Mouse (Mus musculus) MEL (cell line): ENCODE data around the gene Tmem62. TPM values are rescaled to one million over a fixed set of nuclear protein-coding genes. Genes with fewer than 3 reads are reported as not detected.

Experiments used
- DNase-seq: peaks from one replicate; pipeline ENCODE4 v3.0.0; 2011; ENCODE audit warnings: low read depth, low spot score
- H3K27ac ChIP-seq: 2 replicates; pipeline ENCODE4 v1.5.1; 2012; ENCODE audit warnings: low read depth, mild to moderate bottlenecking, control low read depth, low read length, moderate library complexity; ENCODE audit not compliant: control insufficient read depth
- H3K27me3 ChIP-seq, 2 experiments: fragments of 150-350 bp in 1 of 2; sonication (generic) in 1 of 2; 2 replicates each; pipeline ENCODE4 v1.6.1; 2012; ENCODE audit warnings: low read length in 2 of 2, mild to moderate bottlenecking in 2 of 2, improper control_type of control experiment in 1 of 2, moderate library complexity in 1 of 2; ENCODE audit not compliant: insufficient read depth in 2 of 2, control insufficient read depth in 1 of 2
- H3K36me3 ChIP-seq, 2 experiments: 2 replicates each; pipeline ENCODE4 v1.6.1; 2012 to 2014; ENCODE audit warnings: low read length in 2 of 2, improper control_type of control experiment in 1 of 2, inconsistent platforms in 1 of 2, mild to moderate bottlenecking in 1 of 2; ENCODE audit not compliant: insufficient read depth in 2 of 2, control insufficient read depth in 1 of 2
- H3K4me1 ChIP-seq, 2 experiments: fragments of 150-350 bp in 1 of 2; sonication (generic) in 1 of 2; 2 replicates each; pipeline ENCODE4 v1.6.1; 2012; ENCODE audit warnings: low read length in 2 of 2, improper control_type of control experiment in 1 of 2, mild to moderate bottlenecking in 1 of 2; ENCODE audit not compliant: insufficient read depth in 2 of 2, control insufficient read depth in 1 of 2
- H3K4me3 ChIP-seq, 2 experiments: fragments of 150-350 bp in 1 of 2; sonication (generic) in 1 of 2; 2 replicates each; pipeline ENCODE4 v1.5.1; 2012; ENCODE audit warnings: low read depth in 2 of 2, low read length in 2 of 2, mild to moderate bottlenecking in 2 of 2, moderate library complexity in 2 of 2, control low read depth in 1 of 2, improper control_type of control experiment in 1 of 2; ENCODE audit not compliant: control insufficient read depth in 1 of 2, insufficient read depth in 1 of 2
- H3K79me2 ChIP-seq: 2 replicates; pipeline ENCODE4 v1.6.1; 2012; ENCODE audit warnings: mild to moderate bottlenecking, low read length, moderate library complexity; ENCODE audit not compliant: control insufficient read depth, poor library complexity, insufficient read depth
- H3K9ac ChIP-seq: 2 replicates; pipeline ENCODE4 v1.6.1; 2012; ENCODE audit warnings: low read depth, mild to moderate bottlenecking, control low read depth, low read length, moderate library complexity; ENCODE audit not compliant: control insufficient read depth, poor library complexity, severe bottlenecking
- H3K9me3 ChIP-seq: fragments of 150-350 bp; sonication (generic); replicated peaks from 2 replicates; pipeline ENCODE4 v1.6.1; 2012; ENCODE audit warnings: mild to moderate bottlenecking, low read length, improper control_type of control experiment, moderate library complexity; ENCODE audit not compliant: insufficient read depth
- BHLHE40 ChIP-seq: IDR thresholded peaks from 2 replicates; pipeline ENCODE4 v1.6.1; 2012; ENCODE audit warnings: low read depth, mild to moderate bottlenecking, inconsistent platforms, low read length, improper control_type of control experiment, borderline replicate concordance
- CHD2 ChIP-seq: IDR thresholded peaks from 2 replicates; pipeline ENCODE4 v1.6.1; 2011; ENCODE audit warnings: low read length, improper control_type of control experiment
- E2F4 ChIP-seq: IDR thresholded peaks from 2 replicates; pipeline ENCODE4 v1.6.1; 2011; ENCODE audit warnings: low read depth, low read length, improper control_type of control experiment, borderline replicate concordance
- GABPA ChIP-seq: IDR thresholded peaks from 2 replicates; pipeline ENCODE4 v1.6.1; 2012; ENCODE audit warnings: low read depth, mild to moderate bottlenecking, inconsistent platforms, low read length, improper control_type of control experiment, moderate library complexity
- JUND ChIP-seq: IDR thresholded peaks from 2 replicates; pipeline ENCODE4 v1.6.1; 2011; ENCODE audit warnings: low read depth, mild to moderate bottlenecking, improper control_type of control experiment, low read length
- MAFK ChIP-seq: IDR thresholded peaks from 2 replicates; pipeline ENCODE4 v1.6.1; 2011; ENCODE audit warnings: low read depth, mild to moderate bottlenecking, low read length, improper control_type of control experiment, borderline replicate concordance
- MAZ ChIP-seq: IDR thresholded peaks from 2 replicates; pipeline ENCODE4 v1.6.1; 2012; ENCODE audit warnings: low read depth, mild to moderate bottlenecking, inconsistent platforms, low read length, improper control_type of control experiment
- MEF2A ChIP-seq: IDR thresholded peaks from 2 replicates; pipeline ENCODE4 v1.6.1; 2014; ENCODE audit warnings: low read depth, mild to moderate bottlenecking, inconsistent platforms, low read length, improper control_type of control experiment; ENCODE audit not compliant: poor library complexity, insufficient replicate concordance, severe bottlenecking; ENCODE audit errors: extremely low read depth
- MYB ChIP-seq: IDR thresholded peaks from 2 replicates; pipeline ENCODE4 v1.6.1; 2011; ENCODE audit warnings: mild to moderate bottlenecking, low read depth, low read length, improper control_type of control experiment
- MYC ChIP-seq: IDR thresholded peaks from 2 replicates; pipeline ENCODE4 v1.6.1; 2011; ENCODE audit warnings: low read depth, mild to moderate bottlenecking, low read length, improper control_type of control experiment, moderate library complexity
- NRF1 ChIP-seq: IDR thresholded peaks from 2 replicates; pipeline ENCODE4 v1.6.1; 2014; ENCODE audit warnings: low read depth, mild to moderate bottlenecking, inconsistent platforms, low read length, improper control_type of control experiment, moderate library complexity; ENCODE audit not compliant: poor library complexity, insufficient read depth, severe bottlenecking
- POLR2AphosphoS5 ChIP-seq: IDR thresholded peaks from 2 replicates; pipeline ENCODE4 v1.6.1; 2012; ENCODE audit warnings: low read depth, borderline replicate concordance, mild to moderate bottlenecking, inconsistent platforms, low read length, moderate library complexity, mixed read lengths
- RAD21 ChIP-seq: IDR thresholded peaks from 2 replicates; pipeline ENCODE4 v1.6.1; 2011; ENCODE audit warnings: mild to moderate bottlenecking, low read depth, low read length, improper control_type of control experiment
- RCOR1 ChIP-seq: IDR thresholded peaks from 2 replicates; pipeline ENCODE4 v1.6.1; 2012; ENCODE audit warnings: low read depth, mild to moderate bottlenecking, inconsistent platforms, low read length, improper control_type of control experiment
- SIN3A ChIP-seq: IDR thresholded peaks from 2 replicates; pipeline ENCODE4 v1.6.1; 2012; ENCODE audit warnings: low read length, improper control_type of control experiment, inconsistent platforms
- SMC3 ChIP-seq: IDR thresholded peaks from 2 replicates; pipeline ENCODE4 v1.6.1; 2011; ENCODE audit warnings: low read depth, low read length, improper control_type of control experiment
- TAL1 ChIP-seq: IDR thresholded peaks from 2 replicates; pipeline ENCODE4 v1.6.1; 2012; ENCODE audit warnings: mild to moderate bottlenecking, inconsistent platforms, low read length, moderate library complexity, mixed read lengths
- TCF12 ChIP-seq: IDR thresholded peaks from 2 replicates; pipeline ENCODE4 v1.6.1; 2014; ENCODE audit warnings: low read depth, mild to moderate bottlenecking, inconsistent platforms, low read length, improper control_type of control experiment, moderate library complexity
- UBTF ChIP-seq: IDR thresholded peaks from 2 replicates; pipeline ENCODE4 v1.6.1; 2012; ENCODE audit warnings: low read depth, mild to moderate bottlenecking, inconsistent platforms, low read length, improper control_type of control experiment, moderate library complexity, borderline replicate concordance; ENCODE audit not compliant: insufficient read depth
- USF2 ChIP-seq, 2 experiments: IDR thresholded peaks; 2 replicates each; pipeline ENCODE4 v1.6.1; 2011 to 2012; ENCODE audit warnings: improper control_type of control experiment in 2 of 2, low read length in 2 of 2, borderline replicate concordance in 1 of 2, inconsistent platforms in 1 of 2, low read depth in 1 of 2, mild to moderate bottlenecking in 1 of 2; ENCODE audit not compliant: insufficient read depth in 1 of 2
- ZC3H11A ChIP-seq: IDR thresholded peaks from 2 replicates; pipeline ENCODE4 v1.6.1; 2012; ENCODE audit warnings: low read depth, mild to moderate bottlenecking, inconsistent platforms, low read length, improper control_type of control experiment
- ZKSCAN1 ChIP-seq: IDR thresholded peaks from 2 replicates; pipeline ENCODE4 v1.6.1; 2012; ENCODE audit warnings: low read depth, mild to moderate bottlenecking, inconsistent platforms, low read length, improper control_type of control experiment, moderate library complexity
- ZNF384 ChIP-seq: IDR thresholded peaks from 2 replicates; pipeline ENCODE4 v1.6.1; 2012; ENCODE audit warnings: low read depth, mild to moderate bottlenecking, inconsistent platforms, low read length, improper control_type of control experiment
- polyA plus RNA-seq, 2 experiments: library from polyadenylated mRNA; stranded (reverse) in 1 of 2; unstranded in 1 of 2; fragments of >175 nt in 1 of 2; fragments of >200 nt in 1 of 2; gene quantifications; 2 replicates each; pipeline versions ENCODE4 v1.2.1 to v1.2.4; 2012; ENCODE audit warnings: low replicate concordance in 2 of 2, low read depth in 1 of 2; ENCODE audit not compliant: insufficient read length in 2 of 2, insufficient read depth in 1 of 2, missing spikeins in 1 of 2
- total RNA-seq: library from RNA; depleted of rRNA; stranded (reverse); fragments of 300-350 nt; gene quantifications from 2 replicates; pipeline ENCODE4 v1.2.3, GENCODE M21; 2012

Gene Tmem62
- total and polyA plus RNA-seq, 3 experiments, result 1.8 to 2.9 TPM; not detected in 1

GRCm38 (mm10) chr2:121009071-121009677 lies 32.4 kb downstream of the Tmem62 start:
- Histone ChIP-seq H3K27me3 (no peaks in the 10 kb centered on the region), H3K36me3 (peaks cover 0 to 6% of the 10 kb centered on the region in 2 experiments; a peak in 2 of 4 replicates), H3K4me3 (peak overlapping the region; percentile 97 to 98), H3K9me3 (no peaks in the 10 kb centered on the region), H3K79me2 (peaks cover 4% of the 10 kb centered on the region), H3K4me1 (peaks cover 0 to 3% of the 10 kb centered on the region in 2 experiments; a peak in 2 of 4 replicates), H3K27ac (no peak overlapping the region), H3K9ac (peak overlapping the region; percentile 84)
- peak; percentile 27 for DNase-seq
- TF ChIP-seq NRF1 (no peak), SMC3 (no peak), ZKSCAN1 (no peak), E2F4 (no peak), CHD2 (no peak), MAZ (no peak), MEF2A (no peak), SIN3A (no peak)

DNA sequence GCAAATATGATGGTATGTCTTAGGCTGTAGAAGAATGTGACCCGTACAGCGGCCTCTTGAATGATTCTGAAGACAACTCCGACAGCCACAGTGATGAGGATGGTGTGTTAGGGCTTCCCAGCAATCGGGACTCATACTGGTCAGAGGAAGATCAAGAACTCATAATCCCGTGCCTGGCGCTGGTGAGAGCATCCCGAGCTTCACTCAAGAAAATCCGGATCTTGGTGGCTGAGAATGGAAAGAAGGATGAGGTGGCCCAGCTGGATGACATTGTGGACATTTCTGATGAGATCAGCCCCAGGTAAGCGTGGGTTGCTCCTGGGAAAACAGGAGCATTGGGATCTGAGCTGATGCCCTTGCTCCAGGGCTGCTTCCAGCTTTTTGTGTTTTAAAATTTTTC lies 35.9 kb downstream of the Tmem62 start:
- no peaks in the 10 kb centered on the region for H3K9me3 ChIP-seq
- no peak for DNase-seq
- peaks cover 6 to 8% of the 10 kb centered on the region in 2 experiments for H3K4me1 ChIP-seq
- TF ChIP-seq POLR2AphosphoS5, result no peak
- no peak for TF ChIP-seq ZC3H11A
- TF ChIP-seq BHLHE40, result no peak
- TF ChIP-seq RAD21, result no peak
- TF ChIP-seq MEF2A, result no peak
- TF ChIP-seq MYC, result no peak
- no peak for TF ChIP-seq GABPA
- TF ChIP-seq MYB, result no peak
- TF ChIP-seq UBTF, result no peak
- no peak for TF ChIP-seq JUND
- TF ChIP-seq TAL1, result no peak
- no peak for TF ChIP-seq ZKSCAN1
- no peak for TF ChIP-seq SMC3
- TF ChIP-seq RCOR1, result no peak
- no peak for TF ChIP-seq MAFK
- TF ChIP-seq USF2 (IDR thresholded peaks at IDR 0.05; ENCODE audit: borderline replicate concordance in 1 of 2, insufficient read depth in 1 of 2, low read depth in 1 of 2, low read length in 2 of 2), result no peak
- TF ChIP-seq TCF12, result no peak
- no peak for TF ChIP-seq ZNF384
- H3K27ac ChIP-seq, result no peak overlapping the region
- no peak overlapping the region for H3K4me3 ChIP-seq
- H3K79me2 ChIP-seq, result peaks cover 4% of the 10 kb centered on the region
- peaks cover 0 to 11% of the 10 kb centered on the region in 2 experiments; a peak in 2 of 4 replicates for H3K36me3 ChIP-seq
- H3K27me3 ChIP-seq, result no peaks in the 10 kb centered on the region
- no peak overlapping the region for H3K9ac ChIP-seq
